Comparison of ENCODE assay signal across 1 mouse cellular context in the genomic region with DNA sequence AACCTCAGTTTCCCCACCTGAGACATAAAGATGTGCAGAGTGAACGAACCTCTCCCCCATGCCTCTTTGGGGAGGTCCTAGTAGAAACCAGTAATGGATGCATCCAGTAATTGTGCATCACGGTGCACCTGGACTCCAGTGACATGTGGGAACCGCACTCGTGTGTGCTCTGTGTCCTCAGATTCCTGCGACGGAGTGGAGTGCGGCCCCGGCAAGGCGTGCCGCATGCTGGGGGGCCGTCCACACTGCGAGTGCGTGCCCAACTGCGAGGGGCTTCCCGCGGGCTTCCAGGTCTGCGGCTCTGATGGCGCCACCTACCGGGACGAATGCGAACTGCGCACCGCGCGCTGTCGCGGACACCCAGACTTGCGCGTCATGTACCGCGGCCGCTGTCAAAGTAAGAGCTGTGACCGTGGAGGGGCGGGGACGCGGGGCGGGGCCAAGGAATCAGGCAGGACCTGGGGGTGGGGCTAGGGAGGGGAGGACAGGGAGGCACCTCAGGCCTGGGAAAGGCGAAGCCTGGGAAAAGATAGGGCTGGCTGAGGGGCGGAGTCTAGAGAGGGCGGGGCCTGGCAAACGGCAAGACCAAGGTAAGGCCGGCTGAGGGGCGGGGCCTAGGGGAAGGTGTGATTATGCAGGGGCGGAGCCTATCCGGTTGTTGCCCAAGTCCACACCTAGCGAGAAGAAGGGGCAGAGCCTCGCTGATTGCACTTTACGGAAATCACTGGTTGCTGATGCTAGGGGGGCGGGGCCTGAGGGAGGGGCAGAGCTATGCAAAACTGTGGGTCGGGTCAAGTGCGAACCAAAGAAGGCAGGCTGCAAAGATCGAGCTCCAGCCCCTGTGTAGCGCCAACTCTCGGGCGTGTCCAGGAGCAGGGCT.
TF ChIP-seq lines count a peak whose summit lies in the region.

No protein-coding gene starts in this region.

TF ChIP-seq in myocyte, 11 proteins besides CTCF, POLR2A, EP300 and RAD21:
- no peak for TF ChIP-seq TCF3 (IDR thresholded peaks at IDR 0.05; ENCODE audit: insufficient read length, low read depth)
- no peak for TF ChIP-seq USF1 (IDR thresholded peaks at IDR 0.05; ENCODE audit: low read depth)
- no peak for TF ChIP-seq REST (IDR thresholded peaks at IDR 0.05; ENCODE audit: insufficient read depth, insufficient read length)
- no peak for TF ChIP-seq MAX (IDR thresholded peaks at IDR 0.05; ENCODE audit: low read depth)
- no peak for TF ChIP-seq MYOD1 (IDR thresholded peaks at IDR 0.05; ENCODE audit: control insufficient read depth in 1 of 3, insufficient read length in 2 of 3, low read depth in 2 of 3)
- peak; percentile 45 for TF ChIP-seq SRF (IDR thresholded peaks at IDR 0.05; ENCODE audit: control insufficient read depth, insufficient read length, low read depth)
- no peak for TF ChIP-seq CEBPB (IDR thresholded peaks at IDR 0.05; ENCODE audit: insufficient read depth, poor library complexity, severe bottlenecking)
- TF ChIP-seq MYOG (IDR thresholded peaks at IDR 0.05; ENCODE audit: control insufficient read depth in 1 of 3, insufficient read depth in 1 of 3, insufficient read length in 2 of 3, low read depth in 2 of 3) = no peak
